Mouse (Mus musculus): ENCODE data around the gene Prom1. TPM values are rescaled to one million over a fixed set of nuclear protein-coding genes. Genes with fewer than 3 reads are reported as not detected.
A peak's percentile ranks its signal among the peaks of the same experiment; 100 is the strongest.

Gene Prom1
- polyA plus RNA-seq, 1 experiment from 2014 or later: 110 TPM

DNA sequence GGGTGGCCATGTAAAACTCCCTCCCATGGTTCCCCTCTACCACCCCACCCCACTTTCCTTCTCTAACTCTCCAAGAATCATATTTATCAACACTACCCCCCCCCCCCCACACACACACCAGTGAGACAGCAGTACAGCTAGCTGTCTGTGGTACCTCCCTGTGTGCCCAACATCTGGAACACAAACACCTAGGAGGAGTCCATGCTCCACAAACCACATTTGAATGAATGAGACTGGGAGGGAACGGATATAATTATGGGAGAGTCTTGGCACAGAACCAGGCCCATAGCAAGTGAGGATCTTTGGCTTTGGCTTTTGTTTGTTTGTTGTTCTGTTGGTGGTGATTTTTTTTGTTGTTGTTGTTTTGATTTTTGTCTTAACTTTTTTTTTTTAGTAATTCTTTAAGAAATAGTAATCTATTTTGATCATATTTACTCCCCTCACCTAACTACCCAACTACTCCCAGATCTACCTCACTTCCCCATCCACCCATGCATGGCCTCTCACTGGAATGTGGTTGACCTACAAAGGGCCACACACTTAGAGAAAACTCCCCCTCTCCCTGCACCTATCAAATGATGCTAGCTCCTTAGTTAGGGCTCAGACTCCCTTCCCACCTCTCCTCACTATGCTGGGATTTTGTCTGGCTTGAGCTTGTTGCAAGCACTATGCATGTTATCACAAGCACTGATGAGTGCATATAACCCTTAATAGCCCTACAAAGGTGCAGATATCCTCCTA is 124.8 kb downstream of the Prom1 start:
- no peak for DNase-seq (ENCODE audit: low spot score)
- Histone ChIP-seq H3K36me3 (ENCODE audit: control insufficient read depth, insufficient read depth, low read length) (no peaks in the 10 kb centered on the region), H3K27me3 (ENCODE audit: control insufficient read depth, insufficient read depth, low read length) (no peaks in the 10 kb centered on the region), H3K4me3 (ENCODE audit: low read depth, low read length) (no peak overlapping the region), H3K9me3 (ENCODE audit: control insufficient read depth, low read length) (no peaks in the 10 kb centered on the region), H3K4me1 (ENCODE audit: control insufficient read depth, insufficient read depth, low read length) (no peaks in the 10 kb centered on the region), H3K4me2 (ENCODE audit: low read depth) (no peak overlapping the region), H3K9ac (ENCODE audit: low read length) (no peak overlapping the region), H3K27ac (ENCODE audit: low read depth, low read length) (no peak overlapping the region)
- WGBS: 88% methylated on average over 1 of the region's 1 CpGs
- ATAC-seq (ENCODE audit: insufficient read depth, low FRiP score, low TSS enrichment): no peak

DNA sequence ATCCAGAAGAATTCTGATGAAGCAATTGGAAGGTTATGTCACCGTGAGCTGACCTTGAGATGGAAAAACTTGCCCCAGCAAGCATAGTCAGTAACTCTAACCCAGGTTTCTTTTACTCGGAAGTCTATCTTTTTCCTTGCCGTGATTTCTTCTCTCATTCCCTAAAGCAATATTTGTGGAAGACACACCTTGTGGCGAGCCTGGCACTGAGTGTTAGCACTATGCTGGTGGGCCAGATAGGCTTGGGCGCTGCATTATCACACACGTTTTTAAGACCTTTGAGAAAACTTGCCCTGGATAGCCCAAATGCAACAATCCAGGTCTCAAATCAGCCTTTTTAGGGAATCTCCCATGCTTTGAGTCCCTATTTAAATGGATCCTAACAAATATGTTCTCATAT is 127.7 kb downstream of the Prom1 start:
- WGBS: 87% methylated on average over 6 of the region's 6 CpGs
- ATAC-seq (ENCODE audit: insufficient read depth, low FRiP score, low TSS enrichment): no peak
- H3K9ac ChIP-seq (ENCODE audit: low read length): no peak overlapping the region
- DNase-seq (ENCODE audit: low spot score): no peak
- no peaks in the 10 kb centered on the region for H3K27me3 ChIP-seq (ENCODE audit: control insufficient read depth, insufficient read depth, low read length)
- no peaks in the 10 kb centered on the region for H3K9me3 ChIP-seq (ENCODE audit: control insufficient read depth, low read length)
- H3K4me2 ChIP-seq (ENCODE audit: low read depth): no peak overlapping the region
- H3K36me3 ChIP-seq (ENCODE audit: control insufficient read depth, insufficient read depth, low read length): no peaks in the 10 kb centered on the region
- no peaks in the 10 kb centered on the region for H3K4me1 ChIP-seq (ENCODE audit: control insufficient read depth, insufficient read depth, low read length)
- H3K4me3 ChIP-seq (ENCODE audit: low read depth, low read length): no peak overlapping the region
- no peak overlapping the region for H3K27ac ChIP-seq (ENCODE audit: low read depth, low read length)

DNA sequence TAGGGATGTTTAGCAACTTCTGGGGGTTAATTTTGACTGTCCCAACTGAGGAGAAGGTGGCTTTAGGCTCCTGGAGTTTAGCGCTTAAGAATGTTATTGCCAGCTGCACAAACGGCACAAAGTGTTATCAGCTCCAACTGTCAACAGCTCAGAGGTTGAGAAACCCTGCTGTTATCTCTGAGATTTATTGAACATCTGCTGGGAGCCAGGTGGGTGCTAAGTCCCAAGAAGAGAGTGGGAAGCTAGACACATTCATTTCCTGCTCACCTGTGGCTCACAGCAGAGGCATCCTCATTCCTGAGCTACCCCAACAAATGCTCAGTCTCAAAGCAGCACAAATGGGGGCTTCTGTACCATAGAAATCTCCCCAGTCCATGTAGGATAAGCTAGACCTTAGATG is 130.7 kb downstream of the Prom1 start:
- Histone ChIP-seq H3K4me2 (ENCODE audit: low read depth) (no peak overlapping the region), H3K36me3 (ENCODE audit: control insufficient read depth, insufficient read depth, low read length) (no peaks in the 10 kb centered on the region), H3K4me1 (ENCODE audit: control insufficient read depth, insufficient read depth, low read length) (no peaks in the 10 kb centered on the region), H3K9ac (ENCODE audit: low read length) (no peak overlapping the region), H3K9me3 (ENCODE audit: control insufficient read depth, low read length) (no peaks in the 10 kb centered on the region), H3K27ac (ENCODE audit: low read depth, low read length) (no peak overlapping the region), H3K27me3 (ENCODE audit: control insufficient read depth, insufficient read depth, low read length) (no peaks in the 10 kb centered on the region), H3K4me3 (ENCODE audit: low read depth, low read length) (no peak overlapping the region)
- 75% methylated on average over 2 of the region's 2 CpGs for WGBS
- DNase-seq (ENCODE audit: low spot score) (no peak), ATAC-seq (ENCODE audit: insufficient read depth, low FRiP score, low TSS enrichment) (no peak)

DNA sequence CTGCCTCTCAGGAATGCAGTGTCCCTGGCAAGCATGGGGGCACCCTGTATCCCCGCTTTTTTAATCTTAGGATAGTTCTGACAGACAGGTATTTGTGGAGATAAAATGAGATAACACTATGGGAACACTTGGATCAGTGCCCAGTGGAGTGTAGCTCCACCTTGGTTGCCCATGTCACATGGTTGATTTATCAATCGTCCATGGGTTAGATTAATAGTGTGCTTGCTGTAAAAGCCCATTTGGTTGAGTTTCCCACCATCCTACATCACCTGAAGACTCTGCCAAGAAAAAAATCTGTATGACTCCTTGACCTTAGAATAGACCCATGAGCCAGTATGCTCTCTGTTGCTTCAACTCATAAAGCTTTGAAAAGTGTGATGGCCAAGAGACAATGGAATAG is 131.3 kb downstream of the Prom1 start:
- no peak for ATAC-seq (ENCODE audit: insufficient read depth, low FRiP score, low TSS enrichment)
- Histone ChIP-seq H3K4me2 (ENCODE audit: low read depth) (no peak overlapping the region), H3K4me1 (ENCODE audit: control insufficient read depth, insufficient read depth, low read length) (no peaks in the 10 kb centered on the region), H3K4me3 (ENCODE audit: low read depth, low read length) (no peak overlapping the region), H3K27ac (ENCODE audit: low read depth, low read length) (no peak overlapping the region), H3K9me3 (ENCODE audit: control insufficient read depth, low read length) (no peaks in the 10 kb centered on the region), H3K27me3 (ENCODE audit: control insufficient read depth, insufficient read depth, low read length) (no peaks in the 10 kb centered on the region), H3K9ac (ENCODE audit: low read length) (no peak overlapping the region), H3K36me3 (ENCODE audit: control insufficient read depth, insufficient read depth, low read length) (no peaks in the 10 kb centered on the region)
- DNase-seq (ENCODE audit: low spot score): no peak
- 82% methylated on average over 2 of the region's 2 CpGs for WGBS

DNA sequence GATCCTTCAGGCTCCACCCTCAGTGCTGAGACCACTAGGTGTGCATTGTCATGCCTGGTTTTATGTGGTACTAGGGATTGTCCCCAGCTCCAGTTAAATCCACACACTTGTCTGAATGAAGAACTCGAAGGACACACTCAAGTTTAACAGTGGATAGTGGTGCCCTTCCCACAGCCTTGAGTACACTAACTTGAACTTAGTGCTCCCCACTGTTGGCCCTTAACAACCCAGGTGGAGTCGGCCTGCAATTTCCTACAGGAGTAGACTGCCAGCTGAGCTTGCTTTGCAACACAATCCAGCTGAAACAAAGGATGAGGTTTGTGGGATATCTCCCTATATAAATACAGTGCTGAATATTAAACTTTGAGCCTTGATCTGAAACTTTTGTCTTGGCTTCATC is 133.2 kb downstream of the Prom1 start:
- H3K27ac ChIP-seq (ENCODE audit: low read depth, low read length): no peak overlapping the region
- H3K4me3 ChIP-seq (ENCODE audit: low read depth, low read length): no peak overlapping the region
- DNase-seq (ENCODE audit: low spot score) (no peak), ATAC-seq (ENCODE audit: insufficient read depth, low FRiP score, low TSS enrichment) (no peak)
- no peaks in the 10 kb centered on the region for H3K4me1 ChIP-seq (ENCODE audit: control insufficient read depth, insufficient read depth, low read length)
- H3K36me3 ChIP-seq (ENCODE audit: control insufficient read depth, insufficient read depth, low read length): no peaks in the 10 kb centered on the region
- no peak overlapping the region for H3K9ac ChIP-seq (ENCODE audit: low read length)
- H3K4me2 ChIP-seq (ENCODE audit: low read depth): no peak overlapping the region
- no peaks in the 10 kb centered on the region for H3K27me3 ChIP-seq (ENCODE audit: control insufficient read depth, insufficient read depth, low read length)
- WGBS: 46% methylated on average over 2 of the region's 2 CpGs
- H3K9me3 ChIP-seq (ENCODE audit: control insufficient read depth, low read length): no peaks in the 10 kb centered on the region

DNA sequence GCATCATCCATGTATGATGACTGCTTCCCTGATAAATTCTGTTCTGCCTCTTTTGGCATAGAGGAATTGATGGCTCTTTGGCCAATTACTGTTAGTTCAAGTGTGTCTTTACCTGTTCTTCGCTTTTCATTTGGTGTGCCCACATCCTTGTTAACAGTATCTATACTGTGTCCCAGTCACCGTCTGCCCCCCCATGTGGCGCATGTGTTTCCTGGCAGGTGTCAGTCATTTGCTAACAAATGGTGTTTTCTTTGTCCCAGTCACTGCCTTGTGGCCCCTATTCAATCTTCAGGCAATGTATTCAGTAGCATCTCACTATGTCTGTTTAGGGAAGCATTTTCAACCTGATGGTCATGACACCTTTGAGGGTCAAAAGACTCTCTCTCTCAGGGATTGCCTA is 140.8 kb downstream of the Prom1 start:
- Histone ChIP-seq H3K27me3 (ENCODE audit: control insufficient read depth, insufficient read depth, low read length) (no peaks in the 10 kb centered on the region), H3K9me3 (ENCODE audit: control insufficient read depth, low read length) (no peaks in the 10 kb centered on the region), H3K4me2 (ENCODE audit: low read depth) (no peak overlapping the region), H3K27ac (ENCODE audit: low read depth, low read length) (no peak overlapping the region), H3K4me3 (ENCODE audit: low read depth, low read length) (no peak overlapping the region), H3K36me3 (ENCODE audit: control insufficient read depth, insufficient read depth, low read length) (no peaks in the 10 kb centered on the region), H3K4me1 (ENCODE audit: control insufficient read depth, insufficient read depth, low read length) (no peaks in the 10 kb centered on the region), H3K9ac (ENCODE audit: low read length) (no peak overlapping the region)
- ATAC-seq (ENCODE audit: insufficient read depth, low FRiP score, low TSS enrichment) (no peak), DNase-seq (ENCODE audit: low spot score) (no peak)
- 89% methylated on average over 3 of the region's 3 CpGs for WGBS

DNA sequence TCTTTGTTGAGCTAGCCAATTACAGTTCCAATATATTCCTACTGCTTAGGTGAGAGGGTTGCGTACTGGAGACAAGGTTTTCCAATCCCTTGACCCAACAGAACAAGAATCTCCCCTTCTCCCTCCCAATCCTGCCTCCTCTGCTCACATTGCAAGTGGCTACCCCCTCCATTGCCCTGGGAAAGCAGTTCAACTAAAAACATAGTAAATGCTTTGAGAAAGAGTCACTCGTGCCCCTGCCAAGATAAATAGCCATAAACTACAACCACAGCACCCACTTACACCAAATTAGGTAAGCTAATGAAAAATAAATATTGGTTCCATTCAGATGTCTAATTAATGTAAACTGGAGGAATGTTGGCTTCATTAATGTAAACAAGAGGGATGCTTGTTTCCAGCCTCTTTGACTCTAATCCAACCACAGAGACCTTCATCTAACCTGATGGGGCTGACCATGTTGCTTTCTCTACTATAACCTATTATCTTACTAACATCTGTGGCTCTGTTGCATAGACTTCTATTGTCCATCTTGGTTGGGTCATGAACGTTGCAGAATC is 141.9 kb downstream of the Prom1 start:
- DNase-seq (ENCODE audit: low spot score) (no peak), ATAC-seq (ENCODE audit: insufficient read depth, low FRiP score, low TSS enrichment) (no peak)
- no peaks in the 10 kb centered on the region for H3K9me3 ChIP-seq (ENCODE audit: control insufficient read depth, low read length)
- H3K27ac ChIP-seq (ENCODE audit: low read depth, low read length): no peak overlapping the region
- H3K4me1 ChIP-seq (ENCODE audit: control insufficient read depth, insufficient read depth, low read length): no peaks in the 10 kb centered on the region
- H3K36me3 ChIP-seq (ENCODE audit: control insufficient read depth, insufficient read depth, low read length): no peaks in the 10 kb centered on the region
- WGBS: 85% methylated on average over 3 of the region's 3 CpGs
- no peaks in the 10 kb centered on the region for H3K27me3 ChIP-seq (ENCODE audit: control insufficient read depth, insufficient read depth, low read length)
- no peak overlapping the region for H3K9ac ChIP-seq (ENCODE audit: low read length)
- H3K4me2 ChIP-seq (ENCODE audit: low read depth): no peak overlapping the region
- H3K4me3 ChIP-seq (ENCODE audit: low read depth, low read length): no peak overlapping the region

DNA sequence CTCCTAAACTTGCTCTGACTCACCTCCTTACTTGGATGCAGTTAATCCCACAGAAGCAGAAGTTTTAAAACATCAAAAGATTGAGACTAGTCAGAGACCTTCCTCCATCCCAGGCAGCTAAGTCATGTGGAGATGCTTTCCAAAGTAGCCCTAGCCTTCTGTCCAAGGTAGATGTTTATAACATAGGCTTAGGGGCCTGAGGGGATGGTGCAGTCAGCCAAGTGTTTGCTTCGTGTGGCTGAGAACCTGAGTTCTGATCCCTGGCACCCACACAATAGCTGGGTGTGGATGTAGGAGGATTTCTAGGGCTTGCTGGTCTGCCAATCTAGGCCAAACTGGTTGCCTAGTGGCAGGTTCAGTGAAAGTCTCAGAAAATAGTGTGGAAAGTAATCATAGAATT is 148.6 kb downstream of the Prom1 start:
- no peak overlapping the region for H3K27ac ChIP-seq (ENCODE audit: low read depth, low read length)
- H3K4me2 ChIP-seq (ENCODE audit: low read depth): no peak overlapping the region
- H3K36me3 ChIP-seq (ENCODE audit: control insufficient read depth, insufficient read depth, low read length): no peaks in the 10 kb centered on the region
- H3K27me3 ChIP-seq (ENCODE audit: control insufficient read depth, insufficient read depth, low read length): no peaks in the 10 kb centered on the region
- ATAC-seq (ENCODE audit: insufficient read depth, low FRiP score, low TSS enrichment) (no peak), DNase-seq (ENCODE audit: low spot score) (no peak)
- H3K9me3 ChIP-seq (ENCODE audit: control insufficient read depth, low read length): no peaks in the 10 kb centered on the region
- no peaks in the 10 kb centered on the region; the same call in 1 of the 2 replicates for H3K4me1 ChIP-seq (ENCODE audit: control insufficient read depth, insufficient read depth, low read length)
- H3K9ac ChIP-seq (ENCODE audit: low read length): no peak overlapping the region
- H3K4me3 ChIP-seq (ENCODE audit: low read depth, low read length): no peak overlapping the region
- 86% methylated on average over 1 of the region's 1 CpGs for WGBS

DNA sequence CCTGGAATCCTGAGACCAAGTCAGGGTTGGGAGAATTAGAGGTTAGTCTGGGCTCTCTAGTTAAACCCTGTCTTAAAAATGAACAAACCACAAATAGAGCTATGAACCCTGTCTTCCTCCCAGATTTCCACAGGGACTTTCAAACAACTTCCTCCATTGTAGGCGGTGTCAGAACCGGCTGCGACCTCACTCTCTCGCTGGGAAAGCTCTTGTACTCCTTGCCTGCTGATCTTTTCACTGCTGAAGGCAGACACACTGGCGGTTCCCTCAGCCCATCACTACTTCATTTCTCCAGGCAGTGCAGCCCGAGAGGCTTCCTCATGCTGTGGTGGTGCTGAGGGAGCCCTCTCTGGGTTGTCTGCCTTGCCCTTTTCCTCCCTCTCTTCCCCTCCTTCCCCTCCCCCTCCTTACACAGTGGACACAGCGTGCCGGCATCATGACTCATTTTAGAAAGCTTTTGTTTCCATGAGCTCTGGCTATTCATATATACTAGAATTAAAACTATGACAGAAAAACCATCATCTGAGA is 153.0 kb downstream of the Prom1 start:
- H3K9me3 ChIP-seq (ENCODE audit: control insufficient read depth, low read length): no peaks in the 10 kb centered on the region
- H3K27me3 ChIP-seq (ENCODE audit: control insufficient read depth, insufficient read depth, low read length): no peaks in the 10 kb centered on the region
- H3K36me3 ChIP-seq (ENCODE audit: control insufficient read depth, insufficient read depth, low read length): no peaks in the 10 kb centered on the region
- ATAC-seq (ENCODE audit: insufficient read depth, low FRiP score, low TSS enrichment) (peak; percentile 58), DNase-seq (ENCODE audit: low spot score) (peak; percentile 37)
- no peak overlapping the region for H3K27ac ChIP-seq (ENCODE audit: low read depth, low read length)
- no peaks in the 10 kb centered on the region; the same call in none of the 2 replicates for H3K4me1 ChIP-seq (ENCODE audit: control insufficient read depth, insufficient read depth, low read length)
- H3K4me2 ChIP-seq (ENCODE audit: low read depth): peak overlapping the region; percentile 50
- 8% methylated on average over 8 of the region's 8 CpGs for WGBS
- H3K4me3 ChIP-seq (ENCODE audit: low read depth, low read length): no peak overlapping the region
- peak overlapping the region; percentile 41; the same call in 1 of the 2 replicates for H3K9ac ChIP-seq (ENCODE audit: low read length)

All from neural tube, embryonic 11.5 days (tissue).